Mouse (Mus musculus) v-Abl transformed pro-B cells (cell line): ENCODE measurements around the gene Ncf2.

ENCODE experiments used
- in situ Hi-C, 2 experiments: fragments of 400-800 bp; cut with MboI; formaldehyde crosslinking; loops; one replicate each; pipeline ENCODE4 v1.15.1; 2025; ENCODE audit not compliant: unreplicated experiment in 2 of 2

Ncf2 gene

GRCm38 (mm10) chr1:152793495-152794130 is 6.4 kb upstream of the Ncf2 start:
- in situ Hi-C loops: loop anchor here (5.0 to 25.0 kb wide), 6 partner anchors 39 to 669 kb away; partner anchors contain the start of gene Smg7 (in 1 of the 2)

DNA sequence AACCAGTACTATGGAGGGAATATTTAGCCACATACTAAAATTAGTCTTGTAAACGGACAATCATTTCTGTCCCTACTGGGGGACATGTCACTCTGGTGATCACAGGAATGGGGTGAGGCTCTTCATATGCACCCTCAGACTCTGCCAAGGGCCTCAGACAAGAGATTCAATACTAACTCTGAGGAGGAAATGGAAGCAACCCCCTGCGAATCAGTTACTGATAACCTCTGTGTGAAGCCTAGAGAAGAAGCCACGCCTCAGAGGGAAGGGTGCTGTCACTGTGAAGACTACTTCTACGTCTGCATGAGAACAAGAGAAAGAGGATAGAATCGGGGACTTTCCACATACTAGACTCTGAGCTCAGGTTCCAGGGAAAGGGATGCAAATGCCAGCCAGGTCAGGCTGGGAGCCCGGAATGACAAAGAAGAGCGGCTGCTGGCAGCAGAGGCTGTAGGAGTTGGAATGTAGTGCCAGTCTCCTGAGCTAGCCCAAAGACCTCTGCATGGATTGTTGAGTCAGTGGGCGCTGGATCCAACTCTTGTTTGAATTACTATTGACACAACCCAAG is 4.2 kb upstream of the Ncf2 start:
- in situ Hi-C loops: loop anchor here (10.0 to 25.0 kb wide), 4 partner anchors 109 to 667 kb away; partner anchors contain the start of gene Smg7 (in 1 of the 2)

- in situ Hi-C loops: loop anchor here (10.0 to 25.0 kb wide), 4 partner anchors 108 to 666 kb away; partner anchors contain the start of gene Smg7 (in 1 of the 2)
These were observed 3.2 kb upstream of the Ncf2 start for GRCm38 (mm10) chr1:152796683-152797263.

- in situ Hi-C loops: loop anchor here (10.0 to 25.0 kb wide), 4 partner anchors 107 to 664 kb away; partner anchors contain the start of gene Smg7 (in 1 of the 2)
These were observed 1.9 kb upstream of the Ncf2 start for GRCm38 (mm10) chr1:152798125-152798524.

GRCm38 (mm10) chr1:152800633-152801176 is 711 bp downstream of the Ncf2 start:
- in situ Hi-C loops: no loop called here

DNA sequence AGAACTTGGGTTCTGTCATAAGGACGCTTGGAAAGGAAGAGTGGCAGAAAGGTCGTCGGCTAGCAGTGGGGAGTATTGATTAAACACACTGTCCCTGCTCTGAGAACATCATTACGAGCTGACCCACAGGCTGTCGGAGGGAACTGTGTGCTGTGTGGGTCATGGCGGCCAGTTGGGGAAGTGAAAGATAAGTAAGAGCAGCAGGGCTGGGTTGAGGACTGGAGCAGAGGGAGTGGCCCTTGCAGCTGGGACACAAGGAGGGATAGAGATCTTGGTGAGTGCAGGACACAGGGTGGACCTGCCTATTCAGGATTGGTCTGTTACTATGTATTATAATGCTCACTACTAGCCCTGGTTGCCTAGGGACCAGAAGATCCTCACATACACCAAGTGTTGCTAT is 4.9 kb downstream of the Ncf2 start:
- in situ Hi-C loops: no loop called here

GRCm38 (mm10) chr1:152807619-152808391 is 7.8 kb downstream of the Ncf2 start:
- in situ Hi-C loops: no loop called here

DNA sequence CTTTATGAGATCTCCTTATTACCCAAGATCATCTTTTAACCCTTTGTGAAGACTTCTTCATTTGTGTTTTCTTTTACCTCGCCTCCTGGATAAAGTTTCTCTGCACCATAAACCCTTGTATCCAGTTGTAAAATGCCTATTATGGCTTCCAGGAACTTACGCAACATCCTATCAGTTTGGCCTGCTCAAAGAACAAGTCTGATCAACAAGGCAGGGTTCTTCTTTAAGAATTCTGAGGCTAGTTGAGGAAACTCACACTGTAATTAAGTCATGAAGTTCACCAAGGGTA is 8.3 kb downstream of the Ncf2 start:
- in situ Hi-C loops: no loop called here

GRCm38 (mm10) chr1:152809541-152810252 is 9.7 kb downstream of the Ncf2 start:
- in situ Hi-C loops: no loop called here

DNA sequence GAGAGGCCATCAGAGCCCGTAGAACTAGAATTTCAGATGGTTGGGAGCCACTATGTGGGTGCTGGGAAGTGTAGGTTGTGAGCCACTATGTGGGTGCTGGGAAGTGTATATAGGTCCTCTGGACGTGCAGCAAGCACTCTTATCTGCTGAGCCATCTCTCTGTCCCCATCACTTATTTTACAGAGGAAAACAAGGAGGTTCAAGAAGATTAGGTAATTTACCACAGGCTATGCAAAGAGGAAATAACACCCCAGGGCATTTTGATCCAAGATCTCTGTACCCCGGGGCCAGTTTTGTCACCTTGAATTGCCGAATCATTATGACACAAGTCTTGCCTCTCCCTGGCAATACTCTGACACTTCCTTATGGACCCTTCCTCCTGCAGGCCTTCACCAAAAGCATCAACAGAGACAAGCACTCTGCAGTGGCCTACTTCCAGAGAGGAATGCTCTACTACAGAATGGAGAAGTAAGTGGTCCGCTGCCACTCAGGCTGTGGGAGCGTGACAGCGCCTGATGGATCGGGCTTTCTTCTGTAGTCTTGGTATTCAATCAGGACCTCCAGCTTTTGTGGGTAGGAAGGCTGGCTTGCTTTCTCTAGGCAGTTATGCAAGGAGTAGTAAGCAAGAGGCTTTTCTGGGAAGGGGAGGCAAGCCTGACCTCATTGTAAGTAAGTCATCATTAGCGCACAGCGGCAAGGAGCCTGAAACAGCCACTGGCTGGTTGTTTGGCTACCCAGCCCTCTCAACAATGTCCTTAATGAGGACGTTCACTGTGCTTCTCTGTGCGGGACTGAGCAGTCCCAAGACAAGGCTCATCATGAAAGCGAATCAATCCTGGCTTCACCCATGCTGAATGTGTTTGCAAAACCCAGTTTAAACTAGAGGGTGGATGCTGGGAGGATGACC is 10.8 kb downstream of the Ncf2 start:
- in situ Hi-C loops: no loop called here

GRCm38 (mm10) chr1:152815265-152815701 is 15.3 kb downstream of the Ncf2 start:
- in situ Hi-C loops: no loop called here

- in situ Hi-C loops: no loop called here
These were observed 17.2 kb downstream of the Ncf2 start for GRCm38 (mm10) chr1:152817027-152817769.

GRCm38 (mm10) chr1:152817794-152818193 is 17.8 kb downstream of the Ncf2 start:
- in situ Hi-C loops: no loop called here

DNA sequence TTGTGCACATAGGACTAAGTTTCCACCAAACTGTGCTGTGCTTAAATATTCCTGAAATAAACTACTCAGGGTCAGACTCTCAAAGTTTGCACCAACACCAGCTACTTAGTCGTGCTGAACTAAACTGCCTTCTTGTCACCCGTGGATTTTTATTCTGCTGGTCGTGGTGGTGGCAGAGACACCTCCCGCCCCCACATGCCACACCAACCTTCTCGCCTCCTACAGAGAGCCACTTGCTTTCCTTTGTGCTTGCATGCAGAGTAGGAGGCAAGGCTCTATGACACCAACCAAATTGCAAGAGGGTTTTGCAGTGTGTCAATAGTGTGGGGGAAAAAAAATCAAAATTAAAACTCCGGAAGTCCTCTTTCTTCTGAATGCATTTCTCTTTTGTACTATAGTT is 19.6 kb downstream of the Ncf2 start:
- in situ Hi-C loops: no loop called here

- in situ Hi-C loops: no loop called here
These were observed 21.1 kb downstream of the Ncf2 start for GRCm38 (mm10) chr1:152820911-152821695.

DNA sequence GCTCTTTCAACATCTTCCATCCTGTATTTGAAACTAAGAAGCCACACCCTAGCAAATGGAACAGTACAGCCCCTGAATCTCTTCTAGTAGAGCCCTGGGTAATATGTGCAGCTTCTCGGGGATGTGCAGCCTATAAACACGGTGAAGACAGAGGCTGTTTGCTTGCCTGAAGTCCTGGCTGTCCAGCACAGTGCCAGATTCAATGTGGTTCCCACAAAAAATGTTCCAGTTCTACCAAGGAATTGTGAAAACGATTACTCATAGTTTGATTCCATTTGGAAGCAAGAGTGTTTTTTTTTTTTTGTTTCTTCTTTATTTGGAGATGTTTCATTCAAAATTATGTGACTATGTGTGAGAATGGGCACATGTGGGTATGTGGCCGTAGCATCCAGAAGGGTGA is 21.8 kb downstream of the Ncf2 start:
- in situ Hi-C loops: no loop called here

GRCm38 (mm10) chr1:152824206-152824605 is 24.2 kb downstream of the Ncf2 start:
- in situ Hi-C loops: no loop called here

DNA sequence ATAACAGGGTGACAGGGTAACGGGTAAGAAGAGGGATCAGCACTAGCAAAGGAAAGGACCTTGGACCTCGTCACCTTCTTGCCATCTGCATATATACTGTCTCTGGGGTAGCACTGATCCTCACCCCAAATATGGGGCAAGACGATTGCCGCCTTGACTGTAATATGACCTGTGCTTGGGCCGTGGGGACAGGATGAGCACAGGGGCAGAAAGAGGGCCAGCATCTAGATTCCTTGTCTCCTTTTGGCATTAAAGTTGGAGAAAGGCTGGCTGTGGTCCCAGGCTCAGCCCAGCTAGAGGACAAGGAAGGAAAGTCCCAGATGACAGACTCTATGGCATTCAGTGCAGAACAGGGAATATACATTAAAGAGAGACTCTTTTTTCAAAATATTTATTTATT is 26.5 kb downstream of the Ncf2 start:
- in situ Hi-C loops: no loop called here
